Mouse (Mus musculus) kidney, postnatal 14 days (tissue): Measurements from ENCODE around the gene Vmn1r206.
"Not testable (repeated sequence)": the region's sequence is repeated elsewhere in the genome, so short reads cannot be mapped to it uniquely, and the experiment has no call there.

Experiments used
- DNase-seq: peaks from one replicate; pipeline ENCODE4 v3.0.0; 2022; ENCODE audit warnings: mixed read lengths

Gene Vmn1r206

DNA sequence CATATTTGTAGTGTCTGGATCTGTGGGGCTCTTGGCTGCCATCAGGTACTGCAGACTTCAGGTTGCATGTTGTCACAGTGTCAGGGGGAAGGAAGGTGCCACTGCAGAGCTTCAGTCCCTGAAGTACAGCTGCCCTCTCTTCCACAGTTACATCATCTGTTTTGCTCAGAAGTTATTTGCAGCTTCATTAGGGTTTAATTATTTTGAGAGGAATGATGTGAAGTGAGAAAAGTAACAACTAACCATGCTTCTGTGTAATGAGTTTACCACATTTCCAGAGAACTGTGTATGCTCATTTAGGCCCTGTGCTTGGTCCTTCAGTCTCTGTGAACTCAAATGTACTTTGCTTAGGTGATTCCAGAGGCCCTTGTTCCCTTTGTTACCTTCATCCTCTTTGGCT lies at the start of gene Vmn1r206:
Gene Vmn1r206, minus strand, starts transcription at position 101 of the 400 bp plus-strand sequence.
- DNase-seq = not testable (repeated sequence)

DNA sequence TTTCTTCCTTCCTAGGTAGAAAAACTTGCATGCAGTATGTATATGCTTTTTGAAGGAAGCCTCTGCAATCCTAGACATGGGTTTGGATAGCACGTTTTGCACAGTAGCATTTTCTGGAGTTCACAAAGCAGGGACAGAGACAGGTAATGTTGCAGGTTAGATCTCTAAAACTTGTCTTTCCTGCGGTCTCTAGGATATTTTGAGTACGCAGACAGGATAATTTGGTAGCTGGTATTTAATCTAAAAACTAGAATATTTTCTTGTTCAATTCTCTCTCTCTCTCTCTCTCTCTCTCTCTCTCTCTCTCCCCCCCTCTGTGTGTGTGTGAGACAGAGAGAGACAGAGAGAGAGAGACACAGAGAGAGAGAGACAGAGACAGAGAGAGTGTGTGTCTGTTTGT lies 31.2 kb downstream of the Vmn1r206 start, which contains the start of gene Vmn1r205:
Gene Vmn1r205, minus strand, starts transcription at position 101 of the 400 bp plus-strand sequence.
- no peak for DNase-seq

DNA sequence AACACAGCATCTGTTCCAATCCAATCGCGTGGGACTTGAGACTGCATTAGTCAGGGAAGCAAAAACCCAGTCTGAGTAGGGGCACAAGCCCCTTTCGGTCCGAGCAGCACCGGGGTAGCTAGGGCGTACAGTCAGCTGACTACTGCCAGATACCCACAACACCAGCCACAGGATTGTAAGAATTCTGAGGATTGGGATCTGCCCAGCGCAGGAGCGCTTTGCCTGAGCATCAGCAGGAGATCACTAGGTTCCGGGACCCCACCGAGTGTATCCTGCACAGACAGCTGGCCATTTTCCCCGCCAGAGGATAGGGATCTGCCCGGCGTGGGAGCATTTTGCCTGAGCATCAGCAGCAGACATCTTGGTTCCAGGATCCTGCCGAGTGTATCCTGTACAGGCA lies 40.7 kb downstream of the Vmn1r206 start:
- DNase-seq = not testable (repeated sequence)

DNA sequence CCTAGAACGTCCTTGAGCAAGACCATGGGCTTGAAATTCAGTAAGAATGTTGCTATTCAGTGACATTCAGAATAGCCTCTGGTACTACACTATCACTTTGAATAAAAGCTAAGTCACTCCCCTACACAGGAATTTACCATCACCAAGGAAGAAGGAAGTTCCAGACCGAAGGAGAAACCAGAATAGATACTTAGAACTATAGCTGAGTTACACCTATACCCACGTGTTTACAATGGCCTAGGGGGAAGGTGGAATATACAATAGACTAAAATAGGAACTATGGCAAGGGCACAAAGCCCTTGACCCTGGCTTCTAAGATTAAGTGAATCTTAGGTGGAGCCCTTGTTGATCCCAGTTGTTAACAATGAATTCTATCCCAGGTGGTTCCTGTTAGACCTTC lies 49.1 kb downstream of the Vmn1r206 start:
- not testable (repeated sequence) for DNase-seq
